In the genomic region with DNA sequence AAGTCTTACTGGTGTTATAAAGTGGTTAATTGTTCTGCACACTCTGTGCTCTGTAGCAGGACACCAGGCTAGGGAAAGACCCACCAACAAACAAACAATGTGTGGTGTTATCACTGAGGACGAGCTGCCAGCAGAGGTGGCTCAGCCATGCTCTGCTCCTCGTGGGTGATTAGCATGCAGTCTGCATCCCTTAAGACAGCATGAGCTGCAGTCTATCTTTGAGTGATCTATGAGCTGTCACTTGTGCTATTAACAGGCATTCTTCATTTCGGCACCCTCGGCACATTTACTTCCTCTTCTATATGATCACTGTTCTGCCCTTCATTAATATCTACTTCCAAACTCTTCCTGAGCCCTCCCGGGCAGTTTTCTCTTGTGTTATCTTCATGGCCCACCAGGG, we compare ENCODE assay signal across 27 mouse cellular contexts.
DNase-seq lines count a peak whose midpoint lies in the region; ATAC-seq and TF ChIP-seq lines count a peak whose summit lies in the region.
"Had no signal": no experiment of that assay in that cellular context is flagged by ENCODE, and none has a peak within 500 bp of the region (broad histone marks: within the 10 kb centered on the region; RNA-seq: fewer than 3 reads in every experiment).

No protein-coding gene starts in this region.

- H3K27me3 ChIP-seq in hindbrain, embryonic 11.5 days (ENCODE audit: control insufficient read depth, insufficient read depth, low read length) = no peaks in the 10 kb centered on the region
- H3K27me3 ChIP-seq in hindbrain, postnatal 0 days (ENCODE audit: insufficient read depth, low read length) = no peaks in the 10 kb centered on the region
- no peaks in the 10 kb centered on the region for H3K27me3 ChIP-seq in midbrain, postnatal 0 days (ENCODE audit: insufficient read depth, low read length)
- H3K27me3 ChIP-seq in midbrain, embryonic 13.5 days = no peaks in the 10 kb centered on the region
- H3K27me3 ChIP-seq in hindbrain, embryonic 14.5 days (ENCODE audit: control insufficient read depth, insufficient read depth, low read length) = no peaks in the 10 kb centered on the region
- H3K27me3 ChIP-seq: embryonic facial prominence, embryonic 12.5 days; embryonic facial prominence, embryonic 15.5 days; intestine, embryonic 15.5 days had no signal

- no peaks in the 10 kb centered on the region for H3K9me3 ChIP-seq in hindbrain, embryonic 11.5 days (ENCODE audit: control insufficient read depth, low read length)
- H3K9me3 ChIP-seq in hindbrain, postnatal 0 days (ENCODE audit: low read length) = no peaks in the 10 kb centered on the region
- H3K9me3 ChIP-seq in midbrain, postnatal 0 days (ENCODE audit: low read length) = no peaks in the 10 kb centered on the region
- H3K9me3 ChIP-seq in midbrain, embryonic 13.5 days = no peaks in the 10 kb centered on the region
- H3K9me3 ChIP-seq in hindbrain, embryonic 14.5 days (ENCODE audit: control insufficient read depth, low read length) = no peaks in the 10 kb centered on the region
- H3K9me3 ChIP-seq: embryonic facial prominence, embryonic 12.5 days; embryonic facial prominence, embryonic 15.5 days; heart, embryonic 10.5 days; heart, embryonic 13.5 days; intestine, embryonic 15.5 days had no signal

- 50% methylated on average over 5 of the region's 5 CpGs for whole genome bisulfite sequencing in hindbrain, embryonic 11.5 days
- WGBS in hindbrain, postnatal 0 days = 35% methylated on average over 5 of the region's 5 CpGs
- 63% methylated on average over 5 of the region's 5 CpGs for WGBS in midbrain, postnatal 0 days
- 71% methylated on average over 5 of the region's 5 CpGs for WGBS in midbrain, embryonic 13.5 days
- WGBS in hindbrain, embryonic 14.5 days = 44% methylated on average over 5 of the region's 5 CpGs

- TF ChIP-seq CTCF in hindbrain, postnatal 0 days (IDR thresholded peaks at IDR 0.05; ENCODE audit: low read depth) = no peak
- no peak for TF ChIP-seq CTCF in midbrain, postnatal 0 days (IDR thresholded peaks at IDR 0.05)

- no peak overlapping the region for H3K4me3 ChIP-seq in hindbrain, embryonic 11.5 days (ENCODE audit: low read depth, low read length)
- H3K4me3 ChIP-seq in hindbrain, postnatal 0 days (ENCODE audit: low read length) = no peak overlapping the region
- no peak overlapping the region for H3K4me3 ChIP-seq in midbrain, postnatal 0 days (ENCODE audit: low read depth, low read length)
- no peak overlapping the region for H3K4me3 ChIP-seq in midbrain, embryonic 13.5 days (replicated peaks)
- no peak overlapping the region for H3K4me3 ChIP-seq in hindbrain, embryonic 14.5 days (replicated peaks; ENCODE audit: low read length)
- H3K4me3 ChIP-seq: embryonic facial prominence, embryonic 12.5 days; embryonic facial prominence, embryonic 15.5 days; gastrocnemius, adult 2 months; heart, embryonic 10.5 days; heart, embryonic 13.5 days; intestine, embryonic 15.5 days had no signal

- ATAC-seq in hindbrain, embryonic 11.5 days (ENCODE audit: low FRiP score) = peak; percentile 57
- no peak for ATAC-seq in hindbrain, postnatal 0 days
- no peak for ATAC-seq in midbrain, postnatal 0 days (ENCODE audit: low FRiP score)
- ATAC-seq in midbrain, embryonic 13.5 days = no peak
- ATAC-seq in hindbrain, embryonic 14.5 days (ENCODE audit: low FRiP score) = peak; percentile 65; the same call in 1 of the 2 replicates
- no peak for ATAC-seq in cerebellum, adult (ENCODE audit: insufficient number of reproducible peaks, low FRiP score, low TSS enrichment)
- ATAC-seq: CD4-positive, CD25-positive, alpha-beta regulatory T cell, adult 4 months; forebrain, embryonic 14.5 days; forebrain, postnatal 0 days; intestine, embryonic 15.5 days had no signal

- no peak overlapping the region for H3K27ac ChIP-seq in hindbrain, embryonic 11.5 days (ENCODE audit: low read depth, low read length)
- no peak overlapping the region for H3K27ac ChIP-seq in hindbrain, postnatal 0 days
- H3K27ac ChIP-seq in midbrain, postnatal 0 days (ENCODE audit: low read depth, low read length) = no peak overlapping the region
- no peak overlapping the region for H3K27ac ChIP-seq in midbrain, embryonic 13.5 days
- peak overlapping the region; percentile 46; the same call in 1 of the 2 replicates for H3K27ac ChIP-seq in hindbrain, embryonic 14.5 days
- H3K27ac ChIP-seq: embryonic facial prominence, embryonic 12.5 days; embryonic facial prominence, embryonic 15.5 days; gastrocnemius, adult 2 months; heart, embryonic 10.5 days; heart, embryonic 13.5 days; intestine, embryonic 15.5 days had no signal

- DNase-seq in hindbrain, embryonic 11.5 days (ENCODE audit: low spot score) = peak; percentile 24
- no peak for DNase-seq in hindbrain, postnatal 0 days (ENCODE audit: low spot score)
- peak; percentile 35 for DNase-seq in midbrain, postnatal 0 days (ENCODE audit: low spot score)
- peak; percentile 38 for DNase-seq in hindbrain, embryonic 14.5 days (ENCODE audit: low spot score)
- no peak for DNase-seq in kidney, adult 11 months
- DNase-seq: adrenal gland, adult 8-10 months; adrenal gland, postnatal 25 days; cerebellum, adult 11 months; cerebellum, adult 2 months; cerebellum, adult 9-11 months; cerebellum, postnatal 25 days; forebrain, postnatal 0 days; gastrocnemius, adult 2 months; gastrocnemius, postnatal 14 days; heart, adult 18-20 months; heart, postnatal 14 days; heart, postnatal 4 days; kidney, adult 18-20 months had no signal

- no peaks in the 10 kb centered on the region for H3K4me1 ChIP-seq in hindbrain, embryonic 11.5 days (replicated peaks; ENCODE audit: control insufficient read depth, insufficient read depth, low read length)
- H3K4me1 ChIP-seq in hindbrain, postnatal 0 days (ENCODE audit: insufficient read depth, low read length) = 0 out of 2 replicates have a peak, but pooled peaks cover 6% of the 10 kb centered on the region
- H3K4me1 ChIP-seq in midbrain, postnatal 0 days (ENCODE audit: insufficient read depth, low read length) = no peaks in the 10 kb centered on the region
- no peaks in the 10 kb centered on the region; the same call in 1 of the 2 replicates for H3K4me1 ChIP-seq in midbrain, embryonic 13.5 days (replicated peaks)
- H3K4me1 ChIP-seq in hindbrain, embryonic 14.5 days (replicated peaks; ENCODE audit: control insufficient read depth, insufficient read depth, low read length) = no peaks in the 10 kb centered on the region
- H3K4me1 ChIP-seq: heart, embryonic 10.5 days; heart, embryonic 13.5 days; intestine, embryonic 15.5 days had no signal

- H3K4me2 ChIP-seq in hindbrain, embryonic 11.5 days (replicated peaks; ENCODE audit: low read depth, low read length) = no peak overlapping the region
- no peak overlapping the region for H3K4me2 ChIP-seq in hindbrain, postnatal 0 days (ENCODE audit: low read depth, low read length)
- no peak overlapping the region for H3K4me2 ChIP-seq in midbrain, postnatal 0 days (ENCODE audit: low read depth, low read length, poor library complexity, severe bottlenecking)
- no peak overlapping the region for H3K4me2 ChIP-seq in midbrain, embryonic 13.5 days (replicated peaks)
- H3K4me2 ChIP-seq in hindbrain, embryonic 14.5 days (replicated peaks) = no peak overlapping the region
- H3K4me2 ChIP-seq: embryonic facial prominence, embryonic 12.5 days; embryonic facial prominence, embryonic 15.5 days; heart, embryonic 13.5 days; intestine, embryonic 15.5 days had no signal

- H3K9ac ChIP-seq in hindbrain, embryonic 11.5 days (ENCODE audit: low read depth, low read length) = no peak overlapping the region
- no peak overlapping the region for H3K9ac ChIP-seq in hindbrain, postnatal 0 days (replicated peaks; ENCODE audit: low read length)
- no peak overlapping the region for H3K9ac ChIP-seq in midbrain, postnatal 0 days (replicated peaks; ENCODE audit: low read length, poor library complexity, severe bottlenecking)
- H3K9ac ChIP-seq in midbrain, embryonic 13.5 days (replicated peaks) = no peak overlapping the region
- no peak overlapping the region for H3K9ac ChIP-seq in hindbrain, embryonic 14.5 days
- H3K9ac ChIP-seq: embryonic facial prominence, embryonic 12.5 days; embryonic facial prominence, embryonic 15.5 days; forebrain, postnatal 0 days; heart, embryonic 13.5 days; intestine, embryonic 15.5 days had no signal

- H3K36me3 ChIP-seq in hindbrain, embryonic 11.5 days (ENCODE audit: control insufficient read depth, insufficient read depth, low read length) = no peaks in the 10 kb centered on the region
- H3K36me3 ChIP-seq in hindbrain, postnatal 0 days (ENCODE audit: insufficient read depth, low read length) = no peaks in the 10 kb centered on the region
- no peaks in the 10 kb centered on the region for H3K36me3 ChIP-seq in midbrain, postnatal 0 days (ENCODE audit: insufficient read depth, low read length)
- H3K36me3 ChIP-seq in midbrain, embryonic 13.5 days = no peaks in the 10 kb centered on the region
- H3K36me3 ChIP-seq in hindbrain, embryonic 14.5 days (replicated peaks; ENCODE audit: control insufficient read depth, insufficient read depth) = no peaks in the 10 kb centered on the region
- H3K36me3 ChIP-seq: embryonic facial prominence, embryonic 12.5 days; embryonic facial prominence, embryonic 15.5 days; heart, embryonic 10.5 days; heart, embryonic 13.5 days; intestine, embryonic 15.5 days had no signal

Comparison
In these comparisons a context has a peak if more than half of its experiments do, and no peak if none do; other contexts are left out.
1. ATAC-seq: peak in hindbrain, embryonic 11.5 days (single experiment) and hindbrain, embryonic 14.5 days (single experiment); none in hindbrain, postnatal 0 days (single experiment), midbrain, postnatal 0 days (single experiment), midbrain, embryonic 13.5 days (single experiment) and cerebellum, adult (single experiment).
2. DNase-seq: peak in hindbrain, embryonic 11.5 days (single experiment), midbrain, postnatal 0 days (single experiment) and hindbrain, embryonic 14.5 days (single experiment); none in hindbrain, postnatal 0 days (single experiment) and kidney, adult 11 months (single experiment).